Mouse (Mus musculus): Measurements from ENCODE around the gene Zfp354b. TPM values are rescaled to one million over a fixed set of nuclear protein-coding genes. Genes with fewer than 3 reads are reported as not detected.

The Zfp354b gene
- polyA plus RNA-seq, 1 experiment: 0.58 TPM

DNA sequence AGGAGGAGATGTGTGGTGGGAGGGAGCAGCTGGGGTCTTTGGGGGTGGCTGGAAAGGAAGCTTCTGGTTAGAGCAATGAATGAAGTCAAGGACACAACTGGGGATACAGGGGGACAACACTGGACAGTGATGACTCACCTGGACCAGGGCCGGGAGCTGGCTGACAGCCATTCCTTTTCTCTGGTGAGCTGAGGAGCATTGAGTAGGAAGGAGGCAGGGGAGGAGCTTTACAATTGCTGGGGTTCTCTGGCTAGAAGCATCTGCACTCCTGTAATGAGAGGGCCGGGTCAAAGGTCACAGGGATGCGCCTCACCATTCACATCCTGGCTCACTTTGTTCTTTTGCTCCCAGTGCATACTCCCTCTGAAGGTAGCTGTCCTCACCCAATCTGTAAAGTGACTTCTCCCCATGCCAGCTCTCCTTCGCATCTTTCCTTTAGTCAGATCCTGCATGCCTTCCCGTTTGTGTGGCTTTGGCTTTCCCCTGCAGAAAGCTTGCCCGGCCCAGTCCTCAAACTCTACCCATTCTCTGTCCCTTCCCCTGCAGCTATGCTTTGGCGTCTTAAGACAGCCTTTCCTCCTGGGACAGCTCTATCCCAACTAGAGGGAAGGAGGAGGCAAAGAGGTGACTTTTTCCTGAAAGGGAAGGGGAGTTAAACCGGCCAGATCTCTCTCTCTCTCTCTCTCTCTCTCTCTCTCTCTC lies 45.1 kb downstream of the Zfp354b start:
- no peak for DNase-seq (ENCODE audit: low read depth)

DNA sequence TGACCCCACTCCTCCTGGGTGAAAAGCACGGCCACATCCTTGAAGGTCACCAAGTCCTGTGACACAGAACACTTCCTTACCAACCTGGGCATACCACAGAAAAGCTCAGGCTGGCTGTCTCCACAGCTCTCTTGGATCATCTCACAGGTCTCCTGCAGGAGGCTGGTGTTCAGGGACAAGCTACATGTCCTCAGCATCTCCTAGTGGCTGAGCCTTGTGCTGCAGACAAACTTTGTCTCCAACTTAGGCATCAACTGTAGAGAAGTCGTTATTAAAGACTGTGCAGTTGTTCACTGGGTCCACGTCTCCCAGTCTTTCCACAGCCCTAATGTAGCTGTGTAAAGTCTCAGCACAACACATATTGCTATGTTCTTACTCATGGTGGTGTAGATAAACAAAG lies 47.7 kb downstream of the Zfp354b start:
- no peak for DNase-seq (ENCODE audit: low read depth)

DNA sequence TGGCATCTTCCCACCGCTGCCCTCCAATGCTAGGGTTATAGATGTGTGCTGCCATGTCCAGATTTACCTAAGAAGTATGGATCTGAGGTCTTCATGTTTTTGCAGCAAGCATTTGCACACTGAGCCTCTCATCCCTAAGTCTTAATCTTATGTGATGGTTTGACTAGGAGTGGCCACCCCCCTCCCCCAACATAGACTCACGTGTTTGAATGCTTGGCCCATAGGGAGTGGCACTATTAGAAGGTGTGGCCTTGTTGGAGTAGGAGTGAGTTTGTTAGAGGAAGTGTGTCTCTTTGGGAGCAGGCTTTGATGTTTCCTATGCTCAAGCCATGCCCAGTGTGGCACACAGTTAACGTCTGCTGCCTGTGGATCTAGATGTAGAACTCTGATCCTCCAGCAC lies 52.8 kb downstream of the Zfp354b start:
- DNase-seq (ENCODE audit: low read depth): no peak

Other genes with a start within 250 kb of the Zfp354b start
- gene Zfp354c, start 103.9 kb downstream of the Zfp354b start, polyA plus RNA-seq (2012; rRNA removed): 1.4 and 1.5 TPM in 2 replicates
- 0.47 and 0.51 TPM in 2 replicates for gene Zfp879, start 90.1 kb downstream of the Zfp354b start, polyA plus RNA-seq (2012; rRNA removed)
- gene Grm6, start 80.9 kb downstream of the Zfp354b start, polyA plus RNA-seq (2012; rRNA removed): 0.05 and 0.06 TPM in 2 replicates
- gene Zfp454, start 44.0 kb downstream of the Zfp354b start, polyA plus RNA-seq (2012; rRNA removed): 0.69 and 1.0 TPM in 2 replicates
- gene Zfp2, start 15.5 kb downstream of the Zfp354b start, polyA plus RNA-seq (2012; rRNA removed): 2.3 and 2.6 TPM in 2 replicates
- 0.16 and 0.22 TPM in 2 replicates for gene 4933414I15Rik, start 12.1 kb upstream of the Zfp354b start, polyA plus RNA-seq (2012; rRNA removed)
- not detected in 2 replicates for gene Prop1, start 22.1 kb upstream of the Zfp354b start, polyA plus RNA-seq (2012; rRNA removed)
- gene Olfr1378, start 34.9 kb upstream of the Zfp354b start, polyA plus RNA-seq (2012; rRNA removed): not detected in 2 replicates
- gene Olfr1377, start 50.3 kb upstream of the Zfp354b start, polyA plus RNA-seq (2012; rRNA removed): not detected in 2 replicates
- not detected in 2 replicates for gene Olfr51, start 72.0 kb upstream of the Zfp354b start, polyA plus RNA-seq (2012; rRNA removed)
- gene Olfr54, start 82.6 kb upstream of the Zfp354b start, polyA plus RNA-seq (2012; rRNA removed): not detected in 2 replicates
- not detected in 2 replicates for gene Olfr1375, start 116.5 kb upstream of the Zfp354b start, polyA plus RNA-seq (2012; rRNA removed)
- 2.3 and 3.0 TPM in 2 replicates for gene Zfp354a, start 127.6 kb upstream of the Zfp354b start, polyA plus RNA-seq (2012; rRNA removed)